Mouse (Mus musculus): ENCODE data around the gene Ass1. TPM values are rescaled to one million over a fixed set of nuclear protein-coding genes. Genes with fewer than 3 reads are reported as not detected.

The Ass1 gene
- polyA plus RNA-seq, 1 experiment from 2014 or later: 72.8 TPM

DNA sequence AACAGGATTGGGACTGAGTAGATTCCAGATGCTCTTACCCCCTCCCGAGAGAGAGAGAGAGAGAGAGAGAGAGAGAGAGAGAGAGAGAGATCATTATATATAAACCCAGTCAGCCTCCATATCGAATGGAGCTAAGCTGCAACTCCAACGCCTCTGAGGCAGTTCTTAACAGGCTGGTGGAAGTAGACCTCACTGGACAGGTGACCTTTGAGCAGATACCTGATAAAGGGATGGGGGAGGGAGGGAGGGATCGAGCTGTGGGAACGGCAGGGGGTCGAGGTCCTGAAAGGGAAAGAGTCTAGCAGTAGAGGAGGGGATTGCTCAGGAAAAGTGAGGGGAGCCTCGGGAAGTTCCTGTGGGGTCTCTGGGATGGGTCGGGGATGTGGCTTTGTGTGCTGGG lies 8.0 kb upstream of the Ass1 start:
- H3K27me3 ChIP-seq (replicated peaks; ENCODE audit: control insufficient read depth, insufficient read depth, low read length): 0 out of 2 replicates have a peak, but pooled peaks cover 12% of the 10 kb centered on the region
- 39% methylated on average over 8 of the region's 8 CpGs for whole genome bisulfite sequencing
- no peak for ATAC-seq (replicated peaks; ENCODE audit: low FRiP score, low TSS enrichment, low read depth)

DNA sequence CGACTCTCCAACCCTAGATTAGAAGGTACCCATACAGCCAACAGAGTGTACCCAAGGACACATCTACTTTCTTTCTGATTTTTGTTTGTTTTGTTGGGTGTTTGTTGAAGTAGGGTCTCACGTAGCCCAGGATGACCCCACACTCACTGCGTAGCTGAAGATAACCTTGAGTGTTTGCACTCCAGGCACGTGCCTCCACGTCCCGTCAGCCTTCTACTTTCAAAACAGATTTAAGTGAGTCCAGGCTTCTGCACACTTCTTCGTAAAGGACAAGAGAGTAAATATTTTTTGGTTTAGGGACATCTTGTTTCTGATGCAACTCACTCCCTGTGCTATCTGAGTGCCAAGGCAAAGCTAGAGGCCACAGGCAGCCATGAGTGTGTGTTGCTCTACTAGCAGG lies 6.8 kb upstream of the Ass1 start:
- Histone ChIP-seq H3K4me2 (ENCODE audit: low read length) (no peak overlapping the region), H3K4me3 (ENCODE audit: low read depth, low read length) (no peak overlapping the region), H3K36me3 (ENCODE audit: control insufficient read depth, insufficient read depth, low read length) (no peaks in the 10 kb centered on the region), H3K27ac (ENCODE audit: low read depth) (no peak overlapping the region), H3K9me3 (ENCODE audit: control insufficient read depth, low read length) (no peaks in the 10 kb centered on the region), H3K4me1 (replicated peaks; ENCODE audit: control insufficient read depth, insufficient read depth, low read length) (no peaks in the 10 kb centered on the region; the same call in none of the 2 replicates), H3K9ac (ENCODE audit: low read length) (no peak overlapping the region), H3K27me3 (replicated peaks; ENCODE audit: control insufficient read depth, insufficient read depth, low read length) (0 out of 2 replicates have a peak, but pooled peaks cover 12% of the 10 kb centered on the region)
- DNase-seq (ENCODE audit: low spot score) (peak; percentile 51), ATAC-seq (replicated peaks; ENCODE audit: low FRiP score, low TSS enrichment, low read depth) (no peak)
- WGBS: 68% methylated on average over 7 of the region's 7 CpGs

More for the DNA sequence above, 8.0 kb upstream of the Ass1 start:
- Histone ChIP-seq H3K9me3 (ENCODE audit: control insufficient read depth, low read length) (no peaks in the 10 kb centered on the region), H3K27ac (ENCODE audit: low read depth) (no peak overlapping the region), H3K4me2 (ENCODE audit: low read length) (no peak overlapping the region), H3K4me1 (replicated peaks; ENCODE audit: control insufficient read depth, insufficient read depth, low read length) (no peaks in the 10 kb centered on the region; the same call in none of the 2 replicates), H3K9ac (ENCODE audit: low read length) (no peak overlapping the region), H3K4me3 (ENCODE audit: low read depth, low read length) (no peak overlapping the region), H3K36me3 (ENCODE audit: control insufficient read depth, insufficient read depth, low read length) (no peaks in the 10 kb centered on the region)
- DNase-seq (ENCODE audit: low spot score): no peak

DNA sequence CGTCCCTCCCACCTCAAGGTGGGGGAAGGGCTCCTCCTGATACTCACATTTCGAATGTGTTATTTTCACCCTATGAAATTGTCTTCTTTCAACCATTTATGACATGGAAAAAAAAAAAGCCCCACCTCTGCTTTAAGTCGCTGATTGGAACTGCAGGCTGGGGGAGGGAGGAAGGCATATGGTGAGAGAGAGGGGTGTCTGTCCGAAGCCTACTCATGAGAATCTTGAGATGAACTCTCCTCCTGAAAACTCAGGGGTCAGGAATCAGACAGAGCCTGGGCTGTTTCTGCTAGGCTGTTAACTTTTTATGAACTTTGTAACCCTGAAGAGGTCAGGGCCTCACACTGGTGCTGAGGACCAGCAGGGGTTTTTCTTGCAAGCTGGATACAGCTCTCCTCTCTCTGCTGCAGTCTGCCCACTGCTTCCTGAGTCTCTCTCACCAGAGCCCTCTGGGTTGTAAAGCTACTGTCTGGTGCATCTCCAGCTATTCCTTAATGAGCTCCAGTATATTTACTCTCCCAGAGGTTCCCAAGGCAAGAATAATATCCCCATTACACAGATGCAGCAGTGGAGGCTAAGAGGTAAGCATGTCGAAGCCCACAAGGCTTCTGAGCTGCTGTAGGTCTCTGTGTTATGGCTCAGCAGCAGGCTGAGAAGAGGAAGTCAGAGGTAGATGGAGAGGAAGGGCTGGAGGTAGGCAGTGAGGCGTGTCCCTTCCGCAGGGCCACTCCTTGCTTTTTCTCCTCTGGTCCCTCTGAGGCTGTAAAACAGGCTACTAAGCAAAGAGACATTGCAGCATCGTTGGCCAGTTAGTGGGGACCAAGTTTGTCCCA lies 6.1 kb upstream of the Ass1 start:
- ATAC-seq (replicated peaks; ENCODE audit: low FRiP score, low TSS enrichment, low read depth): no peak
- Histone ChIP-seq H3K9ac (ENCODE audit: low read length) (no peak overlapping the region), H3K27me3 (replicated peaks; ENCODE audit: control insufficient read depth, insufficient read depth, low read length) (0 out of 2 replicates have a peak, but pooled peaks cover 15% of the 10 kb centered on the region), H3K4me1 (replicated peaks; ENCODE audit: control insufficient read depth, insufficient read depth, low read length) (no peaks in the 10 kb centered on the region; the same call in none of the 2 replicates), H3K27ac (ENCODE audit: low read depth) (no peak overlapping the region), H3K9me3 (ENCODE audit: control insufficient read depth, low read length) (no peaks in the 10 kb centered on the region), H3K36me3 (ENCODE audit: control insufficient read depth, insufficient read depth, low read length) (no peaks in the 10 kb centered on the region), H3K4me3 (ENCODE audit: low read depth, low read length) (no peak overlapping the region), H3K4me2 (ENCODE audit: low read length) (no peak overlapping the region)
- WGBS: 36% methylated on average over 8 of the region's 8 CpGs
- DNase-seq (ENCODE audit: low spot score): no peak

DNA sequence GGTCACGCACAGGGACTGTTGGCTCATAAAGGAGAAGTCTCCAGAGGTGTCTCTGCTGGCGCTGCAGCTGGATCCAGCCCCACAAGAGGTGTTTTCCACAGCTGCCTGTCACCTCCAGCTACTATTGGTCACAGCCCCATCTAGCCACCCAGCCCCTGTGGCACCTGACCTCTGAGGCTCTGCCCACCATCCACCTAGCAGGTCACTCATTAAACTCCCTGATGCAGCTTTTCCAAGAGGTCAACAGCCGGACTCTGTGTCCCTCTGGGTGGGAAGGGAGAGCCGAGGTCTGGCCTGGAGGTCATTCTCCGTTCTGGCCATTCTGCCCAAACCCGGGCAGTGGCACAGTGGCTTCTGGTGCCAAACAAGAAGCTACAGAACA lies 5.5 kb upstream of the Ass1 start:
- H3K36me3 ChIP-seq (ENCODE audit: control insufficient read depth, insufficient read depth, low read length): no peaks in the 10 kb centered on the region
- H3K4me3 ChIP-seq (ENCODE audit: low read depth, low read length): no peak overlapping the region
- H3K27me3 ChIP-seq (replicated peaks; ENCODE audit: control insufficient read depth, insufficient read depth, low read length): 0 out of 2 replicates have a peak, but pooled peaks cover 14% of the 10 kb centered on the region
- ATAC-seq (replicated peaks; ENCODE audit: low FRiP score, low TSS enrichment, low read depth) (no peak), DNase-seq (ENCODE audit: low spot score) (no peak)
- H3K9me3 ChIP-seq (ENCODE audit: control insufficient read depth, low read length): no peaks in the 10 kb centered on the region
- H3K27ac ChIP-seq (ENCODE audit: low read depth): no peak overlapping the region
- no peak overlapping the region for H3K9ac ChIP-seq (ENCODE audit: low read length)
- WGBS: 67% methylated on average over 6 of the region's 6 CpGs
- no peak overlapping the region for H3K4me2 ChIP-seq (ENCODE audit: low read length)
- H3K4me1 ChIP-seq (replicated peaks; ENCODE audit: control insufficient read depth, insufficient read depth, low read length): no peaks in the 10 kb centered on the region; the same call in none of the 2 replicates

DNA sequence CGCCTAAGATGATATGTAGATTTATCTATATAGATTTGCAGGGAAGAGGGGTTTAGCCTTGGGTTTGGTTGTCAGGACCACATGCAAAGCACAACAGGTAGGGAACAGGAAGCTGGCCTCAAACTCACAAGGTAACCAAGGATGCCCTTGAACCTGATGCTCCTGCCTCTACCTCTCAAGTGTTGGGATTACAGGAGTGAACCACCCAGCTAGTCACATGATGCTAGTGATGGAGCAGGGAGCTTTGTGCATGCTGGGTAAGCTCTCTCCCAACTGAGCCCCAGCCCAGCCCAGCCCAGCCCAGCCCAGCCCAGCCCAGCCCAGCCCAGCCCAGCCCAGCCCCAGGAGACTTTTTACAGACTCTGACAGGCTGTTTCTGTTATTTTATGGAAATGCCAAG lies 2.5 kb upstream of the Ass1 start:
- peaks cover 8% of the 10 kb centered on the region; the same call in 1 of the 2 replicates for H3K4me1 ChIP-seq (replicated peaks; ENCODE audit: control insufficient read depth, insufficient read depth, low read length)
- no peaks in the 10 kb centered on the region for H3K36me3 ChIP-seq (ENCODE audit: control insufficient read depth, insufficient read depth, low read length)
- H3K27me3 ChIP-seq (replicated peaks; ENCODE audit: control insufficient read depth, insufficient read depth, low read length): peaks cover 11% of the 10 kb centered on the region
- ATAC-seq (replicated peaks; ENCODE audit: low FRiP score, low TSS enrichment, low read depth) (no peak), DNase-seq (ENCODE audit: low spot score) (no peak)
- H3K4me2 ChIP-seq (ENCODE audit: low read length): no peak overlapping the region
- no peak overlapping the region for H3K4me3 ChIP-seq (ENCODE audit: low read depth, low read length)
- no peak overlapping the region for H3K9ac ChIP-seq (ENCODE audit: low read length)
- no peaks in the 10 kb centered on the region for H3K9me3 ChIP-seq (ENCODE audit: control insufficient read depth, low read length)
- 57% methylated on average over 1 of the region's 1 CpGs for WGBS
- H3K27ac ChIP-seq (ENCODE audit: low read depth): no peak overlapping the region

DNA sequence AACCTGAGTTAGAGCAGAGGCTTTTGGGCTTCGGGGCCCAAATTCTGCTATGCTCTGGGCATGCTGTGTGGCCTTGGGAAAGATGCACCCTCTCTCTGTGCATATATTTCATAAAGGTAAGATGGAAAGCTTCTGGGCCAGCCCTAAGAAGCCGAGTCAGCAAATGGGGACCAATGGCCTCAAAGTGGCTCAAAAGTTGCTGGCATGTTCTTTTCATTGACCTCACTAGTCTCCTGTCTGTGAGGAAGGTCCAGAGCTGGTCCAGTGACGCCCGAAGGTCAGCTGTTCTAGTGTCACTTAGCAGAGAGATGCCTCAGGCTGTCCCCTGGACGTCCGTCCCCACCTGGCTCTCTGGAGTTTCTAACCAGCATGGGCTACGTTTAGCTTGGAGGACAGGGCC lies 1.1 kb upstream of the Ass1 start:
- H3K9me3 ChIP-seq (ENCODE audit: control insufficient read depth, low read length): no peaks in the 10 kb centered on the region

DNA sequence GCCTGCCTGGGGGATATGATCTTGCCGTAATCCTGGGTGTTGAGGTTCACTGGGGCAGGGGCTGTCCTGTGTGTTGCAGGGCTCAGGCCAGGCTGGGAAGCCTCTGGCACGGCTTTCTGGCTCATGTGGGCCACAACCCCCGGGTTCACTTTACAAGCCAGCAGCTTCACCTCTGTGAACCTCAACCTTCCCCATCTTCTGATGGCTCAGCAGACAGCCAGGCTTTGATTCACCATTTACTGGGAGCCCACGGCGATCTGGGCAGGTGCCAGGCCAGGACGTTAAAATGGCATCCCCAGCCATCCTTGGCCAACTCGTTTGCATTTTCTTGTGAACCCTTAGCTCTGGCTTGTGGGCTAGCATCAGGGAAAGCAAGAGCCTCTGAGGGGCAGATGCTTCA lies 527 bp upstream of the Ass1 start:
- H3K27me3 ChIP-seq (replicated peaks; ENCODE audit: control insufficient read depth, insufficient read depth, low read length): peaks cover 11% of the 10 kb centered on the region
- WGBS: 36% methylated on average over 7 of the region's 7 CpGs

More for the DNA sequence above, 1.1 kb upstream of the Ass1 start:
- H3K27ac ChIP-seq (ENCODE audit: low read depth): no peak overlapping the region
- DNase-seq (ENCODE audit: low spot score): no peak
- ATAC-seq (replicated peaks; ENCODE audit: low FRiP score, low TSS enrichment, low read depth): no peak
- peaks cover 8% of the 10 kb centered on the region; the same call in 1 of the 2 replicates for H3K4me1 ChIP-seq (replicated peaks; ENCODE audit: control insufficient read depth, insufficient read depth, low read length)
- no peak overlapping the region for H3K4me2 ChIP-seq (ENCODE audit: low read length)
- H3K36me3 ChIP-seq (ENCODE audit: control insufficient read depth, insufficient read depth, low read length): no peaks in the 10 kb centered on the region
- no peak overlapping the region for H3K9ac ChIP-seq (ENCODE audit: low read length)
- no peak overlapping the region for H3K4me3 ChIP-seq (ENCODE audit: low read depth, low read length)
- peaks cover 11% of the 10 kb centered on the region for H3K27me3 ChIP-seq (replicated peaks; ENCODE audit: control insufficient read depth, insufficient read depth, low read length)
- WGBS: 74% methylated on average over 7 of the region's 7 CpGs

DNA sequence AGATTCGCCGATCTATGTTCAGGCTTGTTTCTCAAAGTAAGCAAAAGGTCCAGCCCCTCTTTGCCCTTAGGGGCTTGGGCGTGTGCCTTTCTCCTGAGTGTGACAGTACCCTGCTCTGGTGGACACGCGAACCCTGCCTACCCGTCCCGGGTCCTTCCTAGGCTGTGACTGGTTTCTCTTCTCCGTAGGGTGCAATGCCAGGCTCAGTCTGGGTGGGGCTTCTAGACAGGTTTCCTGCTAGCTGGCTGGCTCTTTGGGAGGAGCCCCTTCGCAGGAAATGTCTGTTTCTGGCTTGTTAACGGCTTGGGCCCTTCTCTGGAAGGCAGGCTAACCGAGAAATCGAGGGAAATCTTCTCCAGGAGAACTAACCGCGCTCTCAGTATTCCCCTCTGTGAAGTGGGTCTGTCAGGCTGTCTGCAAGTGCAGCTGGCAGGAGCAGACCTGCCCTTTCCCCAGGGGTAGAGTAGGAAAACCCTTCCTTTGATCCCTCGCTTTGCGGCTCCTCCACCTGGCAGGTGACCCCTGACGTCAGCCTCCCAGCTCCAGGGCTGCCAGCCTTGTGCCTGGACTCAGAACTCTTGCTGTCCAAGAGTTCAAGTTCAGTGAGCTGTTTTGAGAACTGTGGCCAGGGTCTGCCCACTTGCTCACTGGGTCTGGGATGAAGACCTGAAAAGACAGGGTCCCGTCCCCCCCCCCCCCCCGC lies 827 bp downstream of the Ass1 start:
- ATAC-seq (replicated peaks; ENCODE audit: low FRiP score, low TSS enrichment, low read depth): peak; percentile 51
- Histone ChIP-seq H3K9ac (ENCODE audit: low read length) (peak overlapping the region; percentile 38), H3K27ac (ENCODE audit: low read depth) (no peak overlapping the region), H3K36me3 (ENCODE audit: control insufficient read depth, insufficient read depth, low read length) (no peaks in the 10 kb centered on the region), H3K4me2 (ENCODE audit: low read length) (peak overlapping the region; percentile 85), H3K4me1 (replicated peaks; ENCODE audit: control insufficient read depth, insufficient read depth, low read length) (peaks cover 8% of the 10 kb centered on the region; the same call in 1 of the 2 replicates), H3K4me3 (ENCODE audit: low read depth, low read length) (peak overlapping the region; percentile 42), H3K27me3 (replicated peaks; ENCODE audit: control insufficient read depth, insufficient read depth, low read length) (peaks cover 11% of the 10 kb centered on the region), H3K9me3 (ENCODE audit: control insufficient read depth, low read length) (no peaks in the 10 kb centered on the region)
- 13% methylated on average over 18 of the region's 19 CpGs for WGBS
- DNase-seq (ENCODE audit: low spot score): no peak

More for the DNA sequence above, 527 bp upstream of the Ass1 start:
- peak overlapping the region; percentile 85 for H3K4me2 ChIP-seq (ENCODE audit: low read length)
- DNase-seq (ENCODE audit: low spot score) (no peak), ATAC-seq (replicated peaks; ENCODE audit: low FRiP score, low TSS enrichment, low read depth) (no peak)
- no peaks in the 10 kb centered on the region for H3K36me3 ChIP-seq (ENCODE audit: control insufficient read depth, insufficient read depth, low read length)
- H3K4me3 ChIP-seq (ENCODE audit: low read depth, low read length): peak overlapping the region; percentile 42
- peaks cover 8% of the 10 kb centered on the region; the same call in 1 of the 2 replicates for H3K4me1 ChIP-seq (replicated peaks; ENCODE audit: control insufficient read depth, insufficient read depth, low read length)
- no peak overlapping the region for H3K27ac ChIP-seq (ENCODE audit: low read depth)
- no peaks in the 10 kb centered on the region for H3K9me3 ChIP-seq (ENCODE audit: control insufficient read depth, low read length)
- no peak overlapping the region for H3K9ac ChIP-seq (ENCODE audit: low read length)

All from intestine, embryonic 14.5 days (tissue).